Mouse (Mus musculus) gastrocnemius, adult 18-20 months (tissue): ENCODE measurements around the gene Arhgef17. TPM values are rescaled to one million over a fixed set of nuclear protein-coding genes. Genes with fewer than 3 reads are reported as not detected.

ENCODE experiments used
- microRNA-seq: library from miRNA; unstranded; fragments of <30 nt; microRNA quantifications from one replicate; pipeline ENCODE4 v1.2.0, GENCODE M21; 2021
- total RNA-seq, 2 experiments: library from RNA; stranded (reverse); gene quantifications; 2 replicates each; pipeline ENCODE4 v1.2.3; 2021

The Arhgef17 gene
- total RNA-seq, 2 experiments from 2014 or later = 32.1 to 35.5 TPM

Small RNA genes lying within 50 kb of the gene (microRNA-seq; reads per million reads assigned to microRNA genes)
- 744 reads per million, percentile 79 among the genes with 10 or more reads in this experiment for gene Mir3102

Other genes starting within 250 kb of the Arhgef17 start
- gene Fam168a, start 225.5 kb downstream of the Arhgef17 start, total RNA-seq = 10 to 100 TPM; 38.8 to 43.5 TPM
- 10 to 100 TPM; 15.5 to 23.8 TPM for gene Relt, start 68.7 kb downstream of the Arhgef17 start, total RNA-seq
- under 1 TPM; 0.59 to 0.90 TPM for gene P2ry6, start 42.5 kb upstream of the Arhgef17 start, total RNA-seq
- gene P2ry2, start 80.8 kb upstream of the Arhgef17 start, total RNA-seq = 10 to 100 TPM; 30.7 to 32.7 TPM
- 1 to 10 TPM; 5.2 to 6.3 TPM for gene Fchsd2, start 160.8 kb upstream of the Arhgef17 start, total RNA-seq